Mouse (Mus musculus) megakaryocyte, embryonic 14.5 days (primary cell): ENCODE measurements around the gene Fxn.

Experiments used
- FLI1 ChIP-seq: IDR thresholded peaks from 2 replicates; pipeline ENCODE4 v1.6.1; 2012; ENCODE audit warnings: low read length, inconsistent platforms, mixed read lengths
- GATA1 ChIP-seq: IDR thresholded peaks from 3 replicates; pipeline ENCODE4 v1.6.1; 2012; ENCODE audit warnings: mixed read lengths, low read length, inconsistent platforms, borderline replicate concordance

DNA sequence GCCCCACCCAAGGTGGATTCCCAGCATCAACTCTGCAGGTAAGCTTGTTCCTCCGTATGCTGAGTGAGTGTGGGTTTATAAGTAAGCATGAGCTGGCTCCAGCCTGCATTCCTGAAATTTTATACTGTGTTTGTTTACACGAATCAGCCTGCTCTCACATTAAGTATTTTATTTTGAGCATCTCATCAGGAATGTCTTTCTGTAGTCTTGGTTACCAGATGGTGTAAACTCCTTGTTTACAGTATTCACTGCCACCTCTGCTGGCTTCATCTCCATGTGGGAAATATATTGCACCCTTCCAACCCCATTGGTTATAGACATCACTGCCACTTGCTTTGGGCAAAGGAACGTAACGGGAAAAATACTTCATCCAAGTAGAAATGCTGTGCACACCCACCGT lies 13.1 kb upstream of the Fxn start:
- TF ChIP-seq GATA1 = no peak
- TF ChIP-seq FLI1 = no peak
